Mouse (Mus musculus): ENCODE results near the gene B3gnt7. TPM values are rescaled to one million over a fixed set of nuclear protein-coding genes. Genes with fewer than 3 reads are reported as not detected.
A peak's percentile ranks its signal among the peaks of the same experiment; 100 is the strongest.

B3gnt7 gene
- polyA plus RNA-seq (2012): 0.03 and 0.05 TPM in 2 replicates

DNA sequence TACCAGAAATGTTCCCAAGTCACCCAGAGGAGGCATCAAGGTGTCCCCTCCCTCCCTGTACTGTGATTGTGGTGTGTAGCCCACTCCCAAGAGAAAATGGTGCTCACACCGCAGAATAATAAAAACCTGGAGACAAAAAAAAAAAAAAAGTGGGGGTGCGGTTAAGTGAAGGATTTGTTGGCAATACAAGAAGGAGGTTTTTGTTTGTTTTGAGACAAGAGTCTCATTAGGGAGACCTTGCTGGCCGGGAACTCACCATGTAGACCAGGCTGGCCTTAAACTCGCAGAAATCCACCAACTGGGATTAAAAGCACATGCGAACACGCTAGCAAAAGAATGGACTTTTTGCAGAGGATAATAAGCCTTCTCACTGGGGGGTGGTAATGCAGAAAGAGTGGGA lies at the start of gene B3gnt7:
TSS of gene B3gnt7 (plus strand) at position 301 of the 400 bp plus-strand sequence.
- Histone ChIP-seq H3K9me3 (ENCODE audit: control insufficient read depth, low read length) (peaks cover 11% of the 10 kb centered on the region; the same call in 1 of the 2 replicates), H3K4me1 (ENCODE audit: control insufficient read depth) (peaks cover 59% of the 10 kb centered on the region), H3K4me3 (replicated peaks) (peak within 1 kb of the TSS; percentile 64), H3K27me3 (ENCODE audit: control insufficient read depth) (peaks cover 32% of the 10 kb centered on the region), H3K36me3 (ENCODE audit: control insufficient read depth) (peaks cover 11% of the 10 kb centered on the region)
- TF ChIP-seq GATA1 (IDR thresholded peaks at IDR 0.05; ENCODE audit: low read length) (no peak), TAL1 (IDR thresholded peaks at IDR 0.05; ENCODE audit: low read length) (no peak)

DNA sequence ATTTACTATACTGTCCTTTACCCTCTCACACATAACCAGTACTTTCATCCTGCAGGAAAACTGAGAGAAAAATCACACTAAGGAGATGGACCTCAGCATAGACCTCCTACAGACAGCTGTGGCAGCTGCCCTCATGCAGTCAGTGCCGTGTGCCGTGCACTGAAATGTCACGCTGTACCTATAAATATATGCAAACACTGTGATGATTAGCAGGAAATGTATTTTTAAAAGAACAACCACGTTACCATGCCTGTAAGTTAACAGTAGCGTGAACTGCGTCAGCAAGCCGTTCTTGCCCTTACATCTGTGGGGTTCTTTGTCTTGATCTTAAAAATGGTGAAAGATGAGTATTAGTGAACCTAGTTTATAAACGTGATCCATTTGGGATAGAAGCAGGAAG lies 49.2 kb upstream of the B3gnt7 start:
- no peak overlapping the region for H3K4me3 ChIP-seq (replicated peaks)
- H3K9me3 ChIP-seq (ENCODE audit: control insufficient read depth, low read length): no peaks in the 10 kb centered on the region
- H3K27me3 ChIP-seq (ENCODE audit: control insufficient read depth): no peaks in the 10 kb centered on the region
- peaks cover 28% of the 10 kb centered on the region for H3K36me3 ChIP-seq (ENCODE audit: control insufficient read depth)
- no peak for TF ChIP-seq GATA1 (IDR thresholded peaks at IDR 0.05; ENCODE audit: low read length)
- TF ChIP-seq TAL1 (IDR thresholded peaks at IDR 0.05; ENCODE audit: low read length): no peak
- H3K4me1 ChIP-seq (ENCODE audit: control insufficient read depth): peaks cover 14% of the 10 kb centered on the region

DNA sequence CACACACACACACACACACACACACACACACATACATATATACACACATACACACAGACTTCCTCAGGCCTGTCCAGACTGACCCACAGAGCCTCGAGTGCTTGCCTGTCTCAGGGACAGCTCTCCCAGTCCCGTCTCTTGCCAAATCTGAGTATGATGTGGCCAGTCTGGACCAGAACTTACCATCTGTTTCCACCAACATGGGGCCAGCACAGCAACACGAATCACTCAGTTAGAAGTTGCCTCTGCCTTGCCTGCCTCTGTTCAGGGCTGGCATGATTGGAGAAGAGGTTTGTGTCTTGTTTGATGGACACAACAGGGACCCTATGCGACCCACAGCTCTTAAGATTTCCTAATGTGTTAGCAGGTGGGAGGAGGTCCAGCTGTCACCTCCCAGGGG lies 46.3 kb upstream of the B3gnt7 start:
- TF ChIP-seq TAL1 (IDR thresholded peaks at IDR 0.05; ENCODE audit: low read length) (no peak), GATA1 (IDR thresholded peaks at IDR 0.05; ENCODE audit: low read length) (no peak)
- H3K9me3 ChIP-seq (ENCODE audit: control insufficient read depth, low read length): no peaks in the 10 kb centered on the region
- peaks cover 15% of the 10 kb centered on the region for H3K36me3 ChIP-seq (ENCODE audit: control insufficient read depth)
- H3K4me1 ChIP-seq (ENCODE audit: control insufficient read depth): peaks cover 19% of the 10 kb centered on the region
- no peaks in the 10 kb centered on the region for H3K27me3 ChIP-seq (ENCODE audit: control insufficient read depth)
- no peak overlapping the region for H3K4me3 ChIP-seq (replicated peaks)

DNA sequence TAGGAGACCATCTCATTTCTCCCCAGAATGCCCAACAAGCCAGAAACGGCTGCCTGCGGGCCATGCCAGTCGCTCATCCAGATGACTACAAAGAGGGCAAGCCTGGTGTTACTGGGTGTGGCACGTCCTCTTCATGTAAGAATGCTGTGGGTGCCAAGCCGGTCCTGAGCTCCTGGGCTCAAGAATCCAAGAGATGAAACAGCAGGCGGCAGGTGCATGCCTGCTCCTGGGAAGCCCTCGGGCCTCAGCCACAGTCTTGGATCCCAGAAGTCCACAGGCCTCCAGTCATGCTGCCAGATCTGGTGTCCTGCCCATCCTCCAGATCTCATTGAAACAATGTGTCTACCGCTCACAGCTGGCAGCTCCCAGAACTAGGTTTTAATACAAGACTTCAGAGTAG lies 45.4 kb upstream of the B3gnt7 start:
- peaks cover 15% of the 10 kb centered on the region for H3K36me3 ChIP-seq (ENCODE audit: control insufficient read depth)
- no peak overlapping the region for H3K4me3 ChIP-seq (replicated peaks)
- no peaks in the 10 kb centered on the region for H3K27me3 ChIP-seq (ENCODE audit: control insufficient read depth)
- H3K9me3 ChIP-seq (ENCODE audit: control insufficient read depth, low read length): no peaks in the 10 kb centered on the region
- H3K4me1 ChIP-seq (ENCODE audit: control insufficient read depth): peaks cover 19% of the 10 kb centered on the region
- TF ChIP-seq TAL1 (IDR thresholded peaks at IDR 0.05; ENCODE audit: low read length) (no peak), GATA1 (IDR thresholded peaks at IDR 0.05; ENCODE audit: low read length) (no peak)

DNA sequence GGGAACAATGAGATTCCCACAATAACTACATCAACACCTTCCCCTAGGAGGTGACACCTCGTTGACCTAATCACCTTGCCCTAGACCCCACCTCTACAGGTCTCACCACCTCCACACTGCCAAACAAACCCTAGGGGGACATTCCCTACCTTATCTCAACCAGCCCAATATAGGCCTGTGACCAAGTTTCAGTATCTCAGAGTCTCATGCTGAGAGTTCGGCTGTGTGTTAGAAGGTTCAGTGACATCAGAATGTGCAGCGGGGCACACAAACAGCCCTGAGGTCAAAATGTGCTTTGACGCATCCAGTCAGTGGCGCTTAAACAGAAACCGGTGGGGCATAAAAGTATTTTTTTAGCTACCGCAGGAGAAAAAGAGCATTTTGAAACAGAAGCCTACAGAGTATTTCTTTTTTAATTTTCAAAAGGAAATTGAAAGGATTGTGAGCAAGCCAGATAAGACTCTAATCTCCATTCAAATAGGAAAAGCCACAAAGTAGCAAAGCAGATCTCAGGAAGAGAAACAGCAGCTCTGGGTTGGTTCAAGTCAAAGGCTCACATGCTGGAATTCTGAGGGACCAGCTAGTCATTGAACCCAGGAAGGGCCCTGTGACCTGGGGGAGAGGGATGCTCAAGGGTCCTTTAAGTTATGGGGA lies 44.3 kb upstream of the B3gnt7 start:
- Histone ChIP-seq H3K36me3 (ENCODE audit: control insufficient read depth) (peaks cover 14% of the 10 kb centered on the region), H3K4me1 (ENCODE audit: control insufficient read depth) (peaks cover 24% of the 10 kb centered on the region), H3K9me3 (ENCODE audit: control insufficient read depth, low read length) (no peaks in the 10 kb centered on the region), H3K4me3 (replicated peaks) (no peak overlapping the region), H3K27me3 (ENCODE audit: control insufficient read depth) (no peaks in the 10 kb centered on the region)
- TF ChIP-seq TAL1 (IDR thresholded peaks at IDR 0.05; ENCODE audit: low read length) (no peak), GATA1 (IDR thresholded peaks at IDR 0.05; ENCODE audit: low read length) (no peak)

DNA sequence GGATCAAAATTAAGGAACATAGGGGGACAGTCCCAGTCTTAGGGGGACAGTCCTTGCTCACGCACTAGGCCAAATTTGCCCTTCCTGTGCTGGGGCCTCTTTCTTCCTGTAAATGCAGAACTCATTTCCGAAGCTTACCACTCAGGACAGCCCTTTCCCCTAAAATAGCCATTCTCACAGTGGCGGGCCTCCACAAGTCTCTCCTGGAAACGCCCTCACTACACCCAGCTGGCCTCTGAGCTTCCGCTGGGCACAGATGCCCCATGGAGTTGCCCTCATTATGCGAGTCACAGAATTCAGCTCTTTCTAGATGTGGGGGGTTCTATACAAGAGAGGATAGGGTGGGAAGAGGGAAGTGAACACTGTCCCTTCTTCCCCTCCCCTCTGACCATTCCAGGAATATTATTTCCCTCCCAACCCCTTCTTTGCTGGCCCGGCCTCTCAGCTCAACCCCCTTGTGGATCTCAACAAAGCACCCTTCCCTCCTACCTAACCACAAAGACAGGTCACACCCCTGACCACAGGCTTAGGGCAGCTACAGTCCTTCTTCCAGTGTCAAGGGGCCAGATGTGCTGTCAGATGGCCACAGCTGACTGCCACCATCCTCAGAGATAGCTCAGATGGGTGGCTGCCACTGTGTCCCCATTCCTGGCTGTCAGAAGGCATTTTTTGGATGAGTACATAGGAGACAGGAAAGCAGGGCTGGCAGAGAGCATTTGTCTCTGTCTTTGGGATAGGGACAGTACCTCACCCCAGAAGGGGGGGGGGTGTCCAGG lies 38.9 kb upstream of the B3gnt7 start:
- Histone ChIP-seq H3K9me3 (ENCODE audit: control insufficient read depth, low read length) (no peaks in the 10 kb centered on the region), H3K4me3 (replicated peaks) (no peak overlapping the region), H3K36me3 (ENCODE audit: control insufficient read depth) (peaks cover 5% of the 10 kb centered on the region; the same call in 1 of the 2 replicates), H3K27me3 (ENCODE audit: control insufficient read depth) (no peaks in the 10 kb centered on the region), H3K4me1 (ENCODE audit: control insufficient read depth) (peaks cover 38% of the 10 kb centered on the region)
- TF ChIP-seq TAL1 (IDR thresholded peaks at IDR 0.05; ENCODE audit: low read length) (no peak), GATA1 (IDR thresholded peaks at IDR 0.05; ENCODE audit: low read length) (no peak)

DNA sequence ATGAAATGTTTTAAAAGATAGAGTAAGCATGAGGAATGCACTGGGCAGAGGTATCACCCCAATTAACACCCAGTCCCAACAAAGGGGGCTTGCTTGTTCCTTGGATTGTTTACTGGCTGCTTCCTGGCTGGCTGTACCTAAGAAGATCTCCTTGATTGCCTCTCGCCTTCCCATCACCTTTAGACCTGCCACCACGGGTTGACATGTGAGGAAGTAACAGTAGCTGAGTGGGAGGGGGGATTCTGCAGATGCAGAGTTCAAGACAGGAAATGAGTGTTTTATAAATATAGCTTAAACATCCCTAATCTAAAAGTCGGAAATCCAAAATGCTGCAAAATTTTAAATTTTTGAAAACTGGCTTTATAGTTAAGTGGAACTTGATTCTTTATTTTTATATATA lies 37.6 kb upstream of the B3gnt7 start:
- Histone ChIP-seq H3K4me1 (ENCODE audit: control insufficient read depth) (peaks cover 42% of the 10 kb centered on the region), H3K36me3 (ENCODE audit: control insufficient read depth) (no peaks in the 10 kb centered on the region), H3K9me3 (ENCODE audit: control insufficient read depth, low read length) (no peaks in the 10 kb centered on the region), H3K27me3 (ENCODE audit: control insufficient read depth) (no peaks in the 10 kb centered on the region), H3K4me3 (replicated peaks) (no peak overlapping the region)
- no peak for TF ChIP-seq GATA1 (IDR thresholded peaks at IDR 0.05; ENCODE audit: low read length)
- TF ChIP-seq TAL1 (IDR thresholded peaks at IDR 0.05; ENCODE audit: low read length): no peak

DNA sequence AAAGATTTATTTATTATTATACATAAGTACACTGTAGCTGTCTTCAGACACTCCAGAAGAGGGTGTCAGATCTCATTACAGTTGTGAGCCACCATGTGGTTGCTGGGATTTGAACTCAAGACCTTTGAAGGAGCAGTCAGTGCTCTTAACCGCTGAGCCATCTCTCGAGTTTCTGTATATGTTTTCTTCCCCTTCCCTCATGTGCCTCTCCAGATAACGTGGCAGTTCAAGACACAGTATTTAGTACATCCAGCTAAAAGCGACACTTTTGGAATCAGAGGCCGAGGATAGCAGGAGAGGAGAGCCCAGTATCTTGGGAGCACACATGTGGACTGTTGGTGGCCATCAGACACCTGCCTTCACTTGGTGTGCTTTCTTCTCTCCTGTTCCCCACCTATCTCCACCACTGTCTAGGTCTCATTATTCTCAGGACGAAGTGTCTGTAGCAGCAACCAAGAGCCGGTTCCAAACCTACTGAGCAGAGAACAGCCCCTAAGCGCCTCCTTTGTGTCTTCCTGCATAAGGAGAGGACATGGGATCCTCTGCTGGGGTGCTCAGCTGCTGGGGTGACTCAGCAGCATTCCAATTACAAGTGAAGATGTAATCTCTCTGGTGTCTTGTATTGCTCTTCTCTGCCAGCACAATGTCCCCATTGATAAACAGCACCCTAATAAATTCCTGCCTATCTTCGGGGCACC lies 34.0 kb upstream of the B3gnt7 start:
- no peaks in the 10 kb centered on the region for H3K27me3 ChIP-seq (ENCODE audit: control insufficient read depth)
- no peak overlapping the region for H3K4me3 ChIP-seq (replicated peaks)
- H3K4me1 ChIP-seq (ENCODE audit: control insufficient read depth): peaks cover 34% of the 10 kb centered on the region
- TF ChIP-seq GATA1 (IDR thresholded peaks at IDR 0.05; ENCODE audit: low read length) (no peak), TAL1 (IDR thresholded peaks at IDR 0.05; ENCODE audit: low read length) (no peak)
- H3K9me3 ChIP-seq (ENCODE audit: control insufficient read depth, low read length): no peaks in the 10 kb centered on the region
- no peaks in the 10 kb centered on the region for H3K36me3 ChIP-seq (ENCODE audit: control insufficient read depth)

DNA sequence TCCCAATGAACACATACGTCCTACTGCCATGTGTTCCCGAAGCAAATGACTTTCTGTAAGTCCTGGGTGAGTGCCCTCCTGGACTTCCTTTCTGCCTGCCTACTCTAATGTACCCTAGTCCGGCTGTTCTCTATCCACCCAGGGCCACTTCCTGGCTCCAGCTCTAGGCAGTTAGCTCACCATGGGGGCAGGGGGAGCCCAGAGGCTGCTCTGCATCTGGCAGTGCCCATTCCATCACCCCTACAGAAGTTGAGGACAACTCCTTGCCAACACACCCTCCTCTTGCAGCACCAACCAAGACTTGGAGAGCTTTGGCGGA lies 33.5 kb upstream of the B3gnt7 start:
- no peaks in the 10 kb centered on the region for H3K9me3 ChIP-seq (ENCODE audit: control insufficient read depth, low read length)
- H3K27me3 ChIP-seq (ENCODE audit: control insufficient read depth): no peaks in the 10 kb centered on the region
- no peak for TF ChIP-seq GATA1 (IDR thresholded peaks at IDR 0.05; ENCODE audit: low read length)
- no peak for TF ChIP-seq TAL1 (IDR thresholded peaks at IDR 0.05; ENCODE audit: low read length)
- no peak overlapping the region for H3K4me3 ChIP-seq (replicated peaks)
- no peaks in the 10 kb centered on the region for H3K36me3 ChIP-seq (ENCODE audit: control insufficient read depth)
- peaks cover 29% of the 10 kb centered on the region for H3K4me1 ChIP-seq (ENCODE audit: control insufficient read depth)
